8 mouse cellular contexts compared by ENCODE assay signal in the genomic region with DNA sequence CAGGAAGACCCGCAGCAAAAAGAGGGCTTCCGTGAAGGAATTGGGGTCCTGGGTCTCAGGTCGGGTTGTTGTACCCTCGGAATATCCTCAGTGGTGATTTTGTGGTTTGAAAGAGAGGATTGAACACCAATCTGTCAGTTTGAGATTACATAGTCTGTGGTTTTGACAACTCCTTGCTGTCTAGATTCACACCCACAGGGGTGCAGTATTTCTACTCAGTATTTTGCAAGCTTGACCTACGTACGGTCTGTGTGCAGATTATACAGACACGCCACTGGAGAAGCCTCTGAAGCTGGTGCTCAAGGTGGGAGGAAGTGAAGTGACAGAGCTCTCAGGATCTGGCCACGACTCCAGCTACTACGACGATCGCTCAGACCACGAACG. TPM values are rescaled to one million over a fixed set of nuclear protein-coding genes. Genes with fewer than 3 reads are reported as not detected.
A peak's percentile ranks its signal among the peaks of the same experiment; 100 is the strongest.
DNase-seq lines count a peak whose midpoint lies in the region; ATAC-seq and TF ChIP-seq lines count a peak whose summit lies in the region.

No protein-coding gene starts in this region.

- no peaks in the 10 kb centered on the region for H3K4me1 ChIP-seq in embryonic fibroblast, embryonic 13.5 days (ENCODE audit: control insufficient read depth, insufficient read depth, low read length)
- H3K4me1 ChIP-seq in limb, embryonic 13.5 days, result peaks cover 15% of the 10 kb centered on the region
- H3K4me1 ChIP-seq in neural tube, embryonic 15.5 days, result peaks cover 17% of the 10 kb centered on the region

- intact Hi-C loops in gastrocnemius, adult 2 months (cut with DNase I), result no loop called here
- intact Hi-C loops in left cerebral cortex, postnatal 4 days (cut with DNase I), result no loop called here

- no peak; the same call in 1 of the 2 replicates for ATAC-seq in limb, embryonic 13.5 days (ENCODE audit: low FRiP score, low read depth)
- ATAC-seq in neural tube, embryonic 15.5 days (ENCODE audit: low FRiP score), result peak; percentile 58

- peak overlapping the region; percentile 89 for H3K27ac ChIP-seq in gastrocnemius, adult 2 months
- no peak overlapping the region for H3K27ac ChIP-seq in embryonic fibroblast, embryonic 13.5 days (ENCODE audit: insufficient read depth, low read length)
- peak overlapping the region; percentile 83; the same call in 1 of the 2 replicates for H3K27ac ChIP-seq in limb, embryonic 13.5 days
- peak overlapping the region; percentile 89 for H3K27ac ChIP-seq in neural tube, embryonic 15.5 days (replicated peaks)

- peaks cover 60% of the 10 kb centered on the region for H3K36me3 ChIP-seq in limb, embryonic 13.5 days
- H3K36me3 ChIP-seq in neural tube, embryonic 15.5 days, result peaks cover 32% of the 10 kb centered on the region

- no peak for TF ChIP-seq CTCF in gastrocnemius, adult 2 months (IDR thresholded peaks at IDR 0.05)
- no peak for TF ChIP-seq CTCF in embryonic fibroblast, embryonic 13.5 days (IDR thresholded peaks at IDR 0.05; ENCODE audit: borderline replicate concordance, insufficient read depth, low read length)

- H3K4me3 ChIP-seq in gastrocnemius, adult 2 months, result peak overlapping the region; percentile 95
- H3K4me3 ChIP-seq in embryonic fibroblast, embryonic 13.5 days (ENCODE audit: insufficient read depth, low read length), result peak overlapping the region; percentile 58
- H3K4me3 ChIP-seq in limb, embryonic 13.5 days, result peak overlapping the region; percentile 80
- H3K4me3 ChIP-seq in neural tube, embryonic 15.5 days (replicated peaks), result peak overlapping the region; percentile 85

- no peak for TF ChIP-seq POLR2A in embryonic fibroblast, embryonic 13.5 days (IDR thresholded peaks at IDR 0.05; ENCODE audit: low read depth, low read length)

- no peaks in the 10 kb centered on the region for H3K9me3 ChIP-seq in limb, embryonic 13.5 days
- no peaks in the 10 kb centered on the region for H3K9me3 ChIP-seq in neural tube, embryonic 15.5 days (replicated peaks)

- 50% methylated on average over 13 of the region's 13 CpGs for WGBS in limb, embryonic 13.5 days
- WGBS in neural tube, embryonic 15.5 days, result 36% methylated on average over 13 of the region's 13 CpGs

- H3K9ac ChIP-seq in limb, embryonic 13.5 days, result peak overlapping the region; percentile 75
- peak overlapping the region; percentile 82 for H3K9ac ChIP-seq in neural tube, embryonic 15.5 days (replicated peaks)

- peak overlapping the region; percentile 69 for H3K4me2 ChIP-seq in limb, embryonic 13.5 days (replicated peaks)
- H3K4me2 ChIP-seq in neural tube, embryonic 15.5 days, result peak overlapping the region; percentile 91

- H3K27me3 ChIP-seq in limb, embryonic 13.5 days, result no peaks in the 10 kb centered on the region
- H3K27me3 ChIP-seq in neural tube, embryonic 15.5 days (replicated peaks), result no peaks in the 10 kb centered on the region

- DNase-seq in gastrocnemius, adult 2 months, result no peak
- no peak for DNase-seq in gastrocnemius, adult 8-10 months (ENCODE audit: low spot score in 2 of 2)
- DNase-seq in CD4-positive, CD25-positive, alpha-beta regulatory T cell, adult 2 months (ENCODE audit: low read depth, low spot score), result peak; percentile 40
- DNase-seq in left cerebral cortex, postnatal 4 days, result no peak
- no peak for DNase-seq in spleen, postnatal 36 days (ENCODE audit: low spot score in 2 of 2)

RNA-seq across cellular contexts. Expression of a gene that starts 0.6 kb away (rescaled TPM):
- 10 to 100 TPM in 1 of 2 experiments, 1 to 10 TPM in 1; 7.8 to 12.9 TPM for total RNA-seq in gastrocnemius, adult 2 months (2021)
- 1 to 10 TPM; 5.4 to 8.6 (median 8.1) TPM for total RNA-seq in gastrocnemius, adult 8-10 months (2022)
- 33.1 and 35.1 TPM in 2 replicates for polyA plus RNA-seq in embryonic fibroblast, embryonic 13.5 days (2011; ENCODE audit: insufficient read length, low read depth, missing spikeins)
- 64.7 and 65.4 TPM in 2 replicates for polyA plus RNA-seq in limb, embryonic 13.5 days (2015; fragmentation: Nextera tagmentation; extraction: Ambion mirVana)
- 68.8 and 78.1 TPM in 2 replicates for polyA plus RNA-seq in neural tube, embryonic 15.5 days (2015; fragmentation: Nextera tagmentation; extraction: Ambion mirVana)
- 100 to 1,000 TPM; 108 to 110 TPM for total RNA-seq in left cerebral cortex, postnatal 4 days (2021)

RNA-seq across cellular contexts. Expression of a gene that starts 0.6 kb away (rescaled TPM):
- under 1 TPM in 1 of 2 experiments, not detected in 1; 0.25 TPM for total RNA-seq in gastrocnemius, adult 2 months (2021)
- total RNA-seq in gastrocnemius, adult 8-10 months (2022), result under 1 TPM in 1 of 4 experiments, not detected in 3; 0.16 TPM
- polyA plus RNA-seq in embryonic fibroblast, embryonic 13.5 days (2011; ENCODE audit: insufficient read length, low read depth, missing spikeins), result 24.0 and 32.6 TPM in 2 replicates
- 42.9 and 43.8 TPM in 2 replicates for polyA plus RNA-seq in limb, embryonic 13.5 days (2015; fragmentation: Nextera tagmentation; extraction: Ambion mirVana)
- polyA plus RNA-seq in neural tube, embryonic 15.5 days (2015; fragmentation: Nextera tagmentation; extraction: Ambion mirVana), result 9.6 and 15.5 TPM in 2 replicates
- 1 to 10 TPM; 7.0 to 8.7 TPM for total RNA-seq in left cerebral cortex, postnatal 4 days (2021)

RNA-seq across cellular contexts. Expression of a gene that starts 25.5 kb away (rescaled TPM):
- not detected for total RNA-seq in gastrocnemius, adult 2 months (2021)
- total RNA-seq in gastrocnemius, adult 8-10 months (2022), result not detected
- polyA plus RNA-seq in embryonic fibroblast, embryonic 13.5 days (2011; ENCODE audit: insufficient read length, low read depth, missing spikeins), result not detected in 2 replicates
- polyA plus RNA-seq in limb, embryonic 13.5 days (2015; fragmentation: Nextera tagmentation; extraction: Ambion mirVana), result not detected in 2 replicates
- polyA plus RNA-seq in neural tube, embryonic 15.5 days (2015; fragmentation: Nextera tagmentation; extraction: Ambion mirVana), result not detected in 2 replicates
- not detected for total RNA-seq in left cerebral cortex, postnatal 4 days (2021)

Comparison
In these comparisons a context has a peak if more than half of its experiments do, and no peak if none do; other contexts are left out.
1. RNA of a gene that starts 0.6 kb away (total RNA-seq): 108 to 110 TPM in left cerebral cortex, postnatal 4 days; 7.8 to 12.9 TPM in gastrocnemius, adult 2 months and 5.4 to 8.6 TPM in gastrocnemius, adult 8-10 months; every median in the first group is over 4 times any median in the second.
2. RNA of a gene that starts 0.6 kb away (total RNA-seq): 7.0 to 8.7 TPM in left cerebral cortex, postnatal 4 days; 0.25 TPM in gastrocnemius, adult 2 months and 0.16 TPM in gastrocnemius, adult 8-10 months; every median in the first group is over 4 times any median in the second.
3. Peak in every context shown above with its lines, with median percentiles within 50 percentile points of each other: H3K4me3 ChIP-seq.